Comparison of ENCODE assay signal across 11 mouse cellular contexts in genomic region chr1:165966156-165966914, GRCm38 (mm10). TPM values are rescaled to one million over a fixed set of nuclear protein-coding genes. Genes with fewer than 3 reads are reported as not detected.
DNase-seq lines count a peak whose midpoint lies in the region; ATAC-seq lines count a peak whose summit lies in the region.
"Had no signal": no experiment of that assay in that cellular context is flagged by ENCODE, and none has a peak within 500 bp of the region (broad histone marks: within the 10 kb centered on the region; RNA-seq: fewer than 3 reads in every experiment).

No protein-coding gene starts in this region.

- peaks cover 15% of the 10 kb centered on the region for H3K4me1 ChIP-seq in embryonic facial prominence, embryonic 10.5 days
- H3K4me1 ChIP-seq in hindbrain, embryonic 10.5 days (replicated peaks) = peaks cover 13% of the 10 kb centered on the region
- H3K4me1 ChIP-seq in midbrain, embryonic 14.5 days (ENCODE audit: control insufficient read depth, insufficient read depth, low read length) = peaks cover 18% of the 10 kb centered on the region
- H3K4me1 ChIP-seq: limb, embryonic 12.5 days had no signal

- peaks cover 5% of the 10 kb centered on the region for H3K36me3 ChIP-seq in embryonic facial prominence, embryonic 10.5 days (replicated peaks)
- peaks cover 6% of the 10 kb centered on the region for H3K36me3 ChIP-seq in hindbrain, embryonic 10.5 days
- no peaks in the 10 kb centered on the region for H3K36me3 ChIP-seq in midbrain, embryonic 14.5 days (ENCODE audit: control insufficient read depth, insufficient read depth, low read length)
- H3K36me3 ChIP-seq: hindbrain, embryonic 15.5 days; limb, embryonic 12.5 days had no signal

- no peaks in the 10 kb centered on the region for H3K9me3 ChIP-seq in embryonic facial prominence, embryonic 10.5 days
- no peaks in the 10 kb centered on the region for H3K9me3 ChIP-seq in hindbrain, embryonic 10.5 days
- H3K9me3 ChIP-seq in midbrain, embryonic 14.5 days (ENCODE audit: control insufficient read depth, low read length) = no peaks in the 10 kb centered on the region
- H3K9me3 ChIP-seq: heart, embryonic 13.5 days; hindbrain, embryonic 15.5 days; limb, embryonic 12.5 days had no signal

- no peak overlapping the region for H3K4me2 ChIP-seq in midbrain, embryonic 14.5 days (ENCODE audit: low read length)
- H3K4me2 ChIP-seq: heart, embryonic 13.5 days; hindbrain, embryonic 15.5 days; limb, embryonic 12.5 days had no signal

- no peaks in the 10 kb centered on the region; the same call in 1 of the 2 replicates for H3K27me3 ChIP-seq in embryonic facial prominence, embryonic 10.5 days (replicated peaks; ENCODE audit: low read depth, poor library complexity, severe bottlenecking)
- peaks cover 6% of the 10 kb centered on the region; the same call in 1 of the 2 replicates for H3K27me3 ChIP-seq in hindbrain, embryonic 10.5 days (ENCODE audit: insufficient read depth, poor library complexity, severe bottlenecking)
- no peaks in the 10 kb centered on the region for H3K27me3 ChIP-seq in midbrain, embryonic 14.5 days (ENCODE audit: control insufficient read depth, insufficient read depth, low read length)
- H3K27me3 ChIP-seq: heart, embryonic 13.5 days; hindbrain, embryonic 15.5 days; limb, embryonic 12.5 days had no signal

- H3K9ac ChIP-seq in midbrain, embryonic 14.5 days (replicated peaks; ENCODE audit: low read length) = no peak overlapping the region
- H3K9ac ChIP-seq: heart, embryonic 13.5 days; hindbrain, embryonic 15.5 days; limb, embryonic 12.5 days had no signal

- H3K4me3 ChIP-seq in embryonic facial prominence, embryonic 10.5 days = no peak overlapping the region
- no peak overlapping the region for H3K4me3 ChIP-seq in hindbrain, embryonic 10.5 days
- no peak overlapping the region for H3K4me3 ChIP-seq in midbrain, embryonic 14.5 days (replicated peaks; ENCODE audit: low read depth, low read length)
- H3K4me3 ChIP-seq: heart, embryonic 13.5 days; hindbrain, embryonic 15.5 days; limb, embryonic 12.5 days had no signal

- H3K27ac ChIP-seq in embryonic facial prominence, embryonic 10.5 days (replicated peaks) = no peak overlapping the region
- H3K27ac ChIP-seq in hindbrain, embryonic 10.5 days = no peak overlapping the region
- H3K27ac ChIP-seq in midbrain, embryonic 14.5 days (replicated peaks; ENCODE audit: low read depth, low read length) = 0 out of 2 replicates have a peak overlapping the region, but pooled peaks have one; percentile 10
- H3K27ac ChIP-seq: heart, embryonic 13.5 days; hindbrain, embryonic 15.5 days; limb, embryonic 12.5 days had no signal

- peak; percentile 34; the same call in 1 of the 2 replicates for ATAC-seq in midbrain, embryonic 14.5 days (ENCODE audit: low FRiP score, low TSS enrichment)

- DNase-seq in R1 (ENCODE audit: low read depth, low spot score) = peak; percentile 85
- peak; percentile 17 for DNase-seq in embryonic facial prominence, embryonic 10.5 days (ENCODE audit: low spot score)
- peak; percentile 23 for DNase-seq in hindbrain, embryonic 10.5 days (ENCODE audit: low spot score)
- peak; percentile 60 for DNase-seq in midbrain, embryonic 14.5 days
- no peak for DNase-seq in spleen, postnatal 4 days (ENCODE audit: low spot score in 2 of 2)
- DNase-seq in spleen, postnatal 14 days (ENCODE audit: low spot score in 2 of 2) = no peak
- no peak for DNase-seq in thymus, adult 18-20 months
- DNase-seq in lung, postnatal 4 days = no peak

- WGBS in embryonic facial prominence, embryonic 10.5 days = 72% methylated on average over 5 of the region's 5 CpGs
- 56% methylated on average over 5 of the region's 5 CpGs for WGBS in hindbrain, embryonic 10.5 days
- WGBS in midbrain, embryonic 14.5 days = 20% methylated on average over 5 of the region's 5 CpGs

RNA-seq across cellular contexts. Expression of gene Pou2f1, which starts 36.1 kb away (rescaled TPM):
- polyA plus RNA-seq in embryonic facial prominence, embryonic 10.5 days (2016; fragmentation: Nextera tagmentation; extraction: Ambion mirVana) = 27.0 and 28.1 TPM in 2 replicates
- polyA plus RNA-seq in hindbrain, embryonic 10.5 days (2016; fragmentation: Nextera tagmentation; extraction: Ambion mirVana) = 21.8 and 25.4 TPM in 2 replicates
- polyA plus RNA-seq in midbrain, embryonic 14.5 days (2014; fragmentation: Nextera tagmentation; extraction: Ambion mirVana) = 26.9 and 27.9 TPM in 2 replicates

Comparison
In these comparisons a context has a peak if more than half of its experiments do, and no peak if none do; other contexts are left out.
1. DNase-seq: peak in R1 (single experiment), embryonic facial prominence, embryonic 10.5 days (single experiment), hindbrain, embryonic 10.5 days (single experiment) and midbrain, embryonic 14.5 days (single experiment); none in spleen, postnatal 4 days (0 of 2), spleen, postnatal 14 days (0 of 2), thymus, adult 18-20 months (0 of 2) and lung, postnatal 4 days (0 of 2).